Mouse (Mus musculus): Measurements from ENCODE around the gene Slc25a27.

- TF ChIP-seq EP300 (IDR thresholded peaks at IDR 0.05; ENCODE audit: insufficient read depth, low read depth, low read length) (no peak), POLR2A (IDR thresholded peaks at IDR 0.05; ENCODE audit: insufficient read depth, low read length) (no peak), CTCF (IDR thresholded peaks at IDR 0.05; ENCODE audit: low read depth, low read length) (no peak)
These were observed 37.3 kb downstream of the Slc25a27 start, which contains the start of gene Tdrd6 for GRCm38 (mm10) chr17:43629496-43630426.

All from ES-Bruce4 (cell line).